14 mouse cellular contexts compared by ENCODE assay signal in the genomic region with DNA sequence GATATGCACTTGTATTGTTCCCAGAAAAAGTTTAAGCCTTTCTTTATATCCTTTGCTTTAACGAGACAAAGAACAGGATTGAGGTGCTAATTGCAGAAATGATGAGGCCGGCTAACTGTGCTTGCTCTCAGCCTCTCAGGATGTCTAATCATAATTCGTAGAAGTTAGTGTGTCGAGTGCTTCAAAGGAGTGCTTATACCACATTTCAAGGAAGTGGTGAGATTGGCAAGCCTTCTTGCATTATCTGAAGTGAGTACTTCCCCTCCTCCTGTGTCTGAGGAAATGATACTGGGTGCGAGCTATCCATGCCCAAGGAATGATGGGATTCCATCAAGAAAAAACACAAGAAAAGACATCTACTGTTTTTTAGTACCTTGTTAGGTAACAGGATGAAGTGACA.
"Had no signal": no experiment of that assay in that cellular context is flagged by ENCODE, and none has a peak within 500 bp of the region (broad histone marks: within the 10 kb centered on the region; RNA-seq: fewer than 3 reads in every experiment).

No protein-coding gene starts in this region.

- H3K4me3 ChIP-seq: kidney, embryonic 15.5 days; limb, embryonic 15.5 days; liver, embryonic 12.5 days; megakaryocyte, embryonic 14.5 days; neural tube, embryonic 15.5 days had no signal

- H3K27ac ChIP-seq: kidney, embryonic 15.5 days; limb, embryonic 15.5 days; liver, embryonic 12.5 days; neural tube, embryonic 15.5 days had no signal

- DNase-seq: kidney, postnatal 14 days; layer of hippocampus, adult 9-11 months; layer of hippocampus, postnatal 36 days; lung, embryonic 14.5 days; lung, postnatal 10 days; lung, postnatal 4 days; right cerebral cortex, adult 18-20 months; right cerebral cortex, postnatal 25 days had no signal

- H3K4me2 ChIP-seq: kidney, embryonic 15.5 days; limb, embryonic 15.5 days; liver, embryonic 12.5 days; lung, embryonic 14.5 days; midbrain, embryonic 11.5 days; neural tube, embryonic 15.5 days had no signal

- H3K9ac ChIP-seq: kidney, embryonic 15.5 days; limb, embryonic 15.5 days; liver, embryonic 12.5 days; lung, embryonic 14.5 days; neural tube, embryonic 15.5 days had no signal

- H3K4me1 ChIP-seq: kidney, embryonic 15.5 days; limb, embryonic 15.5 days; liver, embryonic 12.5 days; neural tube, embryonic 15.5 days had no signal

- ATAC-seq: liver, embryonic 12.5 days had no signal

- H3K27me3 ChIP-seq: kidney, embryonic 15.5 days; limb, embryonic 15.5 days; liver, embryonic 12.5 days; megakaryocyte, embryonic 14.5 days; neural tube, embryonic 15.5 days had no signal

- H3K9me3 ChIP-seq: limb, embryonic 15.5 days; liver, embryonic 12.5 days had no signal

- H3K36me3 ChIP-seq: kidney, embryonic 15.5 days; limb, embryonic 15.5 days; liver, embryonic 12.5 days; neural tube, embryonic 15.5 days had no signal
